Mouse (Mus musculus): ENCODE results near the gene Entpd1. TPM values are rescaled to one million over a fixed set of nuclear protein-coding genes. Genes with fewer than 3 reads are reported as not detected.

The Entpd1 gene
- polyA plus RNA-seq, 1 experiment from 2014 or later = 9.8 TPM

- Histone ChIP-seq H3K9me3 (no peaks in the 10 kb centered on the region), H3K4me2 (replicated peaks) (peak overlapping the region; percentile 46), H3K4me3 (replicated peaks) (peak overlapping the region; percentile 20; the same call in 1 of the 2 replicates), H3K27ac (peak overlapping the region; percentile 88), H3K9ac (replicated peaks) (peak overlapping the region; percentile 62), H3K4me1 (replicated peaks) (peaks cover 19% of the 10 kb centered on the region), H3K27me3 (no peaks in the 10 kb centered on the region), H3K36me3 (0 out of 2 replicates have a peak, but pooled peaks cover 3% of the 10 kb centered on the region)
- ATAC-seq = peak; percentile 94
- 17% methylated on average over 17 of the region's 17 CpGs for WGBS
Measured at GRCm38 (mm10) chr19:40736680-40737512, 124.7 kb downstream of the Entpd1 start.

- H3K27ac ChIP-seq = peak overlapping the region; percentile 88
- peak overlapping the region; percentile 46 for H3K4me2 ChIP-seq (replicated peaks)
- peak; percentile 32 for ATAC-seq
- H3K4me1 ChIP-seq (replicated peaks) = peaks cover 19% of the 10 kb centered on the region
- 68% methylated on average over 5 of the region's 5 CpGs for WGBS
- peak overlapping the region; percentile 20; the same call in 1 of the 2 replicates for H3K4me3 ChIP-seq (replicated peaks)
- no peaks in the 10 kb centered on the region for H3K27me3 ChIP-seq
- 0 out of 2 replicates have a peak, but pooled peaks cover 3% of the 10 kb centered on the region for H3K36me3 ChIP-seq
- peak overlapping the region; percentile 62 for H3K9ac ChIP-seq (replicated peaks)
- H3K9me3 ChIP-seq = no peaks in the 10 kb centered on the region
Measured at GRCm38 (mm10) chr19:40737613-40738012, 125.4 kb downstream of the Entpd1 start.

GRCm38 (mm10) chr19:40738683-40739324 is 126.6 kb downstream of the Entpd1 start:
- H3K9ac ChIP-seq (replicated peaks) = no peak overlapping the region
- ATAC-seq = no peak
- no peak overlapping the region for H3K27ac ChIP-seq
- 0 out of 2 replicates have a peak, but pooled peaks cover 3% of the 10 kb centered on the region for H3K36me3 ChIP-seq
- no peak overlapping the region for H3K4me2 ChIP-seq (replicated peaks)
- WGBS = 90% methylated on average over 13 of the region's 13 CpGs
- no peak overlapping the region for H3K4me3 ChIP-seq (replicated peaks)
- no peaks in the 10 kb centered on the region for H3K27me3 ChIP-seq
- no peaks in the 10 kb centered on the region for H3K9me3 ChIP-seq
- peaks cover 16% of the 10 kb centered on the region for H3K4me1 ChIP-seq (replicated peaks)

- no peak overlapping the region for H3K27ac ChIP-seq
- no peak overlapping the region for H3K4me3 ChIP-seq (replicated peaks)
- WGBS = 41% methylated on average over 4 of the region's 4 CpGs
Measured at GRCm38 (mm10) chr19:40746603-40747002, 134.4 kb downstream of the Entpd1 start.

GRCm38 (mm10) chr19:40748559-40748958 is 136.4 kb downstream of the Entpd1 start, which contains the start of gene Cc2d2b:
Gene Cc2d2b, plus strand, starts transcription at chr19:40748753.
- Histone ChIP-seq H3K4me2 (replicated peaks) (no peak within 1 kb of the TSS), H3K4me3 (replicated peaks) (no peak within 1 kb of the TSS), H3K36me3 (no peaks in the 10 kb centered on the region), H3K27ac (no peak within 1 kb of the TSS), H3K9me3 (no peaks in the 10 kb centered on the region), H3K27me3 (no peaks in the 10 kb centered on the region), H3K4me1 (replicated peaks) (no peaks in the 10 kb centered on the region), H3K9ac (replicated peaks) (no peak within 1 kb of the TSS)
- 68% methylated on average over 17 of the region's 17 CpGs for WGBS
- ATAC-seq = no peak

More at GRCm38 (mm10) chr19:40746603-40747002, 134.4 kb downstream of the Entpd1 start:
- no peak for ATAC-seq
- Histone ChIP-seq H3K9me3 (no peaks in the 10 kb centered on the region), H3K27me3 (no peaks in the 10 kb centered on the region), H3K9ac (replicated peaks) (no peak overlapping the region), H3K4me2 (replicated peaks) (no peak overlapping the region), H3K4me1 (replicated peaks) (no peaks in the 10 kb centered on the region), H3K36me3 (no peaks in the 10 kb centered on the region)

- Histone ChIP-seq H3K4me3 (replicated peaks) (no peak overlapping the region), H3K27me3 (no peaks in the 10 kb centered on the region), H3K9me3 (no peaks in the 10 kb centered on the region), H3K4me1 (replicated peaks) (no peaks in the 10 kb centered on the region), H3K9ac (replicated peaks) (no peak overlapping the region), H3K4me2 (replicated peaks) (no peak overlapping the region), H3K36me3 (no peaks in the 10 kb centered on the region), H3K27ac (no peak overlapping the region)
- no peak for ATAC-seq
- 74% methylated on average over 2 of the region's 2 CpGs for WGBS
Measured at GRCm38 (mm10) chr19:40754311-40754710, 142.1 kb downstream of the Entpd1 start.

- Histone ChIP-seq H3K4me1 (replicated peaks) (0 out of 2 replicates have a peak, but pooled peaks cover 5% of the 10 kb centered on the region), H3K4me3 (replicated peaks) (no peak overlapping the region), H3K27ac (no peak overlapping the region), H3K9me3 (no peaks in the 10 kb centered on the region), H3K4me2 (replicated peaks) (no peak overlapping the region), H3K9ac (replicated peaks) (no peak overlapping the region), H3K36me3 (no peaks in the 10 kb centered on the region), H3K27me3 (no peaks in the 10 kb centered on the region)
- WGBS = 78% methylated on average over 2 of the region's 2 CpGs
- no peak for ATAC-seq
Measured at GRCm38 (mm10) chr19:40760071-40760470, 147.9 kb downstream of the Entpd1 start.

- no peak overlapping the region for H3K27ac ChIP-seq
- 0 out of 2 replicates have a peak, but pooled peaks cover 5% of the 10 kb centered on the region for H3K4me1 ChIP-seq (replicated peaks)
- H3K27me3 ChIP-seq = no peaks in the 10 kb centered on the region
- H3K9ac ChIP-seq (replicated peaks) = no peak overlapping the region
- peak overlapping the region; percentile 50 for H3K4me2 ChIP-seq (replicated peaks)
- 44% methylated on average over 22 of the region's 22 CpGs for WGBS
- no peaks in the 10 kb centered on the region for H3K9me3 ChIP-seq
- no peak for ATAC-seq
- peak overlapping the region; percentile 20; the same call in 1 of the 2 replicates for H3K4me3 ChIP-seq (replicated peaks)
- H3K36me3 ChIP-seq = no peaks in the 10 kb centered on the region
Measured at GRCm38 (mm10) chr19:40762023-40762759, 150.0 kb downstream of the Entpd1 start.

GRCm38 (mm10) chr19:40767189-40767588 is 155.0 kb downstream of the Entpd1 start:
- Histone ChIP-seq H3K4me3 (replicated peaks) (no peak overlapping the region), H3K9me3 (no peaks in the 10 kb centered on the region), H3K9ac (replicated peaks) (no peak overlapping the region), H3K27me3 (no peaks in the 10 kb centered on the region), H3K36me3 (no peaks in the 10 kb centered on the region), H3K4me1 (replicated peaks) (0 out of 2 replicates have a peak, but pooled peaks cover 3% of the 10 kb centered on the region), H3K27ac (no peak overlapping the region), H3K4me2 (replicated peaks) (no peak overlapping the region)
- 87% methylated on average over 2 of the region's 2 CpGs for WGBS
- no peak for ATAC-seq

GRCm38 (mm10) chr19:40769341-40769770 is 157.2 kb downstream of the Entpd1 start:
- no peak for ATAC-seq
- 51% methylated on average over 7 of the region's 7 CpGs for WGBS
- no peak overlapping the region for H3K27ac ChIP-seq

GRCm38 (mm10) chr19:40788004-40788714 is 176.0 kb downstream of the Entpd1 start:
- H3K9me3 ChIP-seq = no peaks in the 10 kb centered on the region
- 75% methylated on average over 15 of the region's 15 CpGs for WGBS
- no peak overlapping the region for H3K4me2 ChIP-seq (replicated peaks)
- H3K27ac ChIP-seq = no peak overlapping the region
- H3K4me1 ChIP-seq (replicated peaks) = no peaks in the 10 kb centered on the region
- H3K36me3 ChIP-seq = no peaks in the 10 kb centered on the region
- no peaks in the 10 kb centered on the region for H3K27me3 ChIP-seq
- H3K4me3 ChIP-seq (replicated peaks) = no peak overlapping the region
- no peak for ATAC-seq
- no peak overlapping the region for H3K9ac ChIP-seq (replicated peaks)

More at GRCm38 (mm10) chr19:40769341-40769770, 157.2 kb downstream of the Entpd1 start:
- no peak overlapping the region for H3K4me3 ChIP-seq (replicated peaks)
- H3K36me3 ChIP-seq = no peaks in the 10 kb centered on the region
- no peak overlapping the region for H3K4me2 ChIP-seq (replicated peaks)
- H3K9me3 ChIP-seq = no peaks in the 10 kb centered on the region
- H3K27me3 ChIP-seq = no peaks in the 10 kb centered on the region
- no peak overlapping the region for H3K9ac ChIP-seq (replicated peaks)
- H3K4me1 ChIP-seq (replicated peaks) = no peaks in the 10 kb centered on the region
